Mouse (Mus musculus) heart, postnatal 0 days (tissue): Measurements from ENCODE around the gene Lrrk2. TPM values are rescaled to one million over a fixed set of nuclear protein-coding genes. Genes with fewer than 3 reads are reported as not detected.

Source experiments
- ATAC-seq: fragments of 200-750 bp; cut with Nextera tagmentation; 2 replicates; pipeline ENCODE4 v1.8.0; 2017; ENCODE audit warnings: low read depth, moderate number of reproducible peaks, moderate library complexity; ENCODE audit not compliant: insufficient read depth
- DNase-seq: peaks from one replicate; pipeline ENCODE4 v3.0.0-alpha.2; 2016; ENCODE audit warnings: low spot score
- H3K27ac ChIP-seq: fragments of 300-500 bp; sonication (generic); 2 replicates; pipeline ENCODE4 v1.5.1; 2014; ENCODE audit warnings: low read depth, mild to moderate bottlenecking
- H3K27me3 ChIP-seq: fragments of 300-500 bp; sonication (generic); 2 replicates; pipeline ENCODE4 v1.6.1; 2014; ENCODE audit warnings: low read length, mixed read lengths; ENCODE audit not compliant: control insufficient read depth, insufficient read depth
- H3K36me3 ChIP-seq: fragments of 300-500 bp; sonication (generic); replicated peaks from 2 replicates; pipeline ENCODE4 v1.6.1; 2014; ENCODE audit warnings: low read length, mixed read lengths; ENCODE audit not compliant: control insufficient read depth, insufficient read depth
- H3K4me1 ChIP-seq: fragments of 300-500 bp; sonication (generic); 2 replicates; pipeline ENCODE4 v1.6.1; 2014; ENCODE audit warnings: antibody characterized with exemption; ENCODE audit not compliant: control insufficient read depth, insufficient read depth
- H3K4me2 ChIP-seq: fragments of 300-500 bp; sonication (generic); 2 replicates; pipeline ENCODE4 v1.6.1; 2014; ENCODE audit warnings: low read depth, mild to moderate bottlenecking, low read length, moderate library complexity
- H3K4me3 ChIP-seq: fragments of 300-500 bp; sonication (generic); 2 replicates; pipeline ENCODE4 v1.5.1; 2014; ENCODE audit warnings: low read depth, low read length
- H3K9ac ChIP-seq: fragments of 300-500 bp; sonication (generic); replicated peaks from 2 replicates; pipeline ENCODE4 v1.6.1; 2014; ENCODE audit warnings: low read depth, low read length, mixed read lengths
- H3K9me3 ChIP-seq: fragments of 300-500 bp; sonication (generic); replicated peaks from 2 replicates; pipeline ENCODE4 v1.6.1; 2016; ENCODE audit warnings: low read length; ENCODE audit not compliant: control insufficient read depth
- CTCF ChIP-seq: IDR thresholded peaks from 2 replicates; pipeline ENCODE4 v1.5.1; 2016; ENCODE audit warnings: antibody characterized with exemption, control low read depth, low read depth
- EP300 ChIP-seq: IDR thresholded peaks from 2 replicates; pipeline ENCODE4 v1.6.1; 2016; ENCODE audit warnings: antibody characterized with exemption, low read depth
- WGBS: fragments of 180-500 bp; shearing (Covaris S2); extraction: QIAGEN DNeasy Blood & Tissue Kit; methylation state at CpG from one replicate; pipeline ENCODE4 v1.1.7; 2014; 5-methylcytosine and 5-hydroxymethylcytosine counted together
- polyA plus RNA-seq: library from polyadenylated mRNA; unstranded; fragments of >200 nt; fragmentation: Nextera tagmentation; extraction: Ambion mirVana; gene quantifications from 2 replicates; pipeline ENCODE4 v1.2.1, GENCODE M21; 2015
- total RNA-seq: library from RNA; depleted of rRNA; stranded (reverse); fragments of >200 nt; gene quantifications from 2 replicates; pipeline ENCODE4 v1.2.3, GENCODE M21; 2014; ENCODE audit warnings: low replicate concordance

Gene Lrrk2
- total and polyA plus RNA-seq, 2 experiments from 2014 or later = 3.7 to 5.3 TPM

GRCm38 (mm10) chr15:91693051-91693450 lies 20.1 kb downstream of the Lrrk2 start:
- H3K4me1 ChIP-seq = no peaks in the 10 kb centered on the region
- H3K9ac ChIP-seq = no peak overlapping the region
- H3K27ac ChIP-seq = no peak overlapping the region
- TF ChIP-seq CTCF (no peak), EP300 (no peak)
- no peak for ATAC-seq
- no peaks in the 10 kb centered on the region for H3K27me3 ChIP-seq
- H3K9me3 ChIP-seq = no peaks in the 10 kb centered on the region
- no peak for DNase-seq
- 67% methylated on average over 1 of the region's 1 CpGs for WGBS
- no peak overlapping the region for H3K4me2 ChIP-seq
- peaks cover 36% of the 10 kb centered on the region for H3K36me3 ChIP-seq
- H3K4me3 ChIP-seq = no peak overlapping the region

GRCm38 (mm10) chr15:91693856-91694255 lies 20.9 kb downstream of the Lrrk2 start:
- no peaks in the 10 kb centered on the region for H3K9me3 ChIP-seq
- no peak overlapping the region for H3K4me3 ChIP-seq
- no peak overlapping the region for H3K9ac ChIP-seq
- WGBS = 87% methylated on average over 2 of the region's 2 CpGs
- ATAC-seq = no peak
- no peak overlapping the region for H3K4me2 ChIP-seq
- peaks cover 33% of the 10 kb centered on the region for H3K36me3 ChIP-seq
- H3K27ac ChIP-seq = no peak overlapping the region
- no peaks in the 10 kb centered on the region for H3K4me1 ChIP-seq
- no peaks in the 10 kb centered on the region for H3K27me3 ChIP-seq
- TF ChIP-seq CTCF (no peak), EP300 (no peak)
- no peak for DNase-seq

- peaks cover 8% of the 10 kb centered on the region; the same call in 1 of the 2 replicates for H3K4me1 ChIP-seq
- DNase-seq = no peak
- H3K4me3 ChIP-seq = no peak overlapping the region
- H3K4me2 ChIP-seq = no peak overlapping the region
- H3K9ac ChIP-seq = no peak overlapping the region
- TF ChIP-seq EP300 = no peak
- TF ChIP-seq CTCF = no peak
- H3K36me3 ChIP-seq = peaks cover 41% of the 10 kb centered on the region
- H3K27me3 ChIP-seq = no peaks in the 10 kb centered on the region
- no peak for ATAC-seq
- no peaks in the 10 kb centered on the region for H3K9me3 ChIP-seq
- 12% methylated on average over 1 of the region's 1 CpGs for WGBS
- no peak overlapping the region for H3K27ac ChIP-seq
Measured at GRCm38 (mm10) chr15:91700841-91701240, 27.9 kb downstream of the Lrrk2 start.

- ATAC-seq = peak; percentile 96
- peak; percentile 79 for DNase-seq
- TF ChIP-seq CTCF = peak; percentile 23; the same call in 1 of the 2 replicates
- TF ChIP-seq EP300 = no peak
- Histone ChIP-seq H3K27me3 (no peaks in the 10 kb centered on the region), H3K9me3 (no peaks in the 10 kb centered on the region), H3K4me2 (peak overlapping the region; percentile 27), H3K4me1 (peaks cover 8% of the 10 kb centered on the region; the same call in 1 of the 2 replicates), H3K9ac (no peak overlapping the region), H3K36me3 (peaks cover 43% of the 10 kb centered on the region), H3K27ac (peak overlapping the region; percentile 76), H3K4me3 (no peak overlapping the region)
- 9% methylated on average over 8 of the region's 8 CpGs for WGBS
Measured at GRCm38 (mm10) chr15:91702991-91703715, 30.2 kb downstream of the Lrrk2 start.

GRCm38 (mm10) chr15:91704091-91704490 lies 31.1 kb downstream of the Lrrk2 start:
- Histone ChIP-seq H3K9ac (no peak overlapping the region), H3K36me3 (peaks cover 43% of the 10 kb centered on the region), H3K27ac (0 out of 2 replicates have a peak overlapping the region, but pooled peaks have one; percentile 76), H3K9me3 (no peaks in the 10 kb centered on the region), H3K4me2 (no peak overlapping the region), H3K4me1 (peaks cover 8% of the 10 kb centered on the region; the same call in 1 of the 2 replicates), H3K27me3 (no peaks in the 10 kb centered on the region), H3K4me3 (no peak overlapping the region)
- ATAC-seq = no peak
- TF ChIP-seq CTCF (no peak), EP300 (no peak)
- DNase-seq = no peak
- WGBS = 93% methylated on average over 7 of the region's 7 CpGs
